Mouse (Mus musculus) G1E (cell line): Measurements from ENCODE around the gene Serinc3.

Experiments
- CTCF ChIP-seq: IDR thresholded peaks from 2 replicates; pipeline ENCODE4 v1.5.1; 2012; ENCODE audit warnings: low read depth, low read length, inconsistent platforms, mixed read lengths
- GATA1 ChIP-seq: IDR thresholded peaks from 2 replicates; pipeline ENCODE4 v1.6.1; 2012; ENCODE audit warnings: borderline replicate concordance, low read length, inconsistent platforms, mixed read lengths

DNA sequence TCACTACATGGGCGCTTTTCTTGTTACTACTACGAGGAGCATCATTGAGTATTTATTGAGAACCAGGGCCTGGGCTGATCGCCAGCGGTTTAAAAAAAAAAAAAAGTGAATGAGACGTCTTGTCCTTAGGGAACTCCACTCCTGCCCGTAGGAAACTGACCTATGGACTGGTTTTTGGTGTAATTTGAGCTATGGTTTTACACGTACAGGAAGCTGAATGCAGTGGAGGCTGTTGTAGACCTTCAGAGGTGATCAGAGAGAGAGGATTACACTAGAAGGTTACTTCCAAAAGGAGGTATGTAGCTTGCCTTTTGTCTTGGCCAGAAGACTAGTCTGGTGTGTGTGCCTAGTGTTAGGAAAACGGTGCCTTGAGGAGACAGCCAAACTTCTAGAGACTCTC lies 14.0 kb upstream of the Serinc3 start:
- TF ChIP-seq GATA1: no peak
- TF ChIP-seq CTCF: no peak
